Mouse (Mus musculus): ENCODE measurements around the gene Vmn1r77. TPM values are rescaled to one million over a fixed set of nuclear protein-coding genes. Genes with fewer than 3 reads are reported as not detected.

The Vmn1r77 gene
- not detected in 2 replicates for polyA plus RNA-seq (2012; rRNA removed)

GRCm38 (mm10) chr7:12036452-12036851 is at the start of gene Vmn1r77:
TSS of gene Vmn1r77 (plus strand) at chr7:12036752.

Other genes starting within 250 kb of the Vmn1r77 start
- gene Vmn1r74, start 202.8 kb upstream of the Vmn1r77 start, polyA plus RNA-seq (2012; rRNA removed), result not detected in 2 replicates
- gene Vmn1r75, start 162.1 kb upstream of the Vmn1r77 start, polyA plus RNA-seq (2012; rRNA removed), result not detected in 2 replicates
- not detected in 2 replicates for gene Vmn1r76, start 98.5 kb upstream of the Vmn1r77 start, polyA plus RNA-seq (2012; rRNA removed)
- not detected in 2 replicates for gene Vmn1r78, start 113.5 kb downstream of the Vmn1r77 start, polyA plus RNA-seq (2012; rRNA removed)
- not detected in 2 replicates for gene Vmn1r79, start 134.5 kb downstream of the Vmn1r77 start, polyA plus RNA-seq (2012; rRNA removed)
- not detected in 2 replicates for gene Vmn1r80, start 152.5 kb downstream of the Vmn1r77 start, polyA plus RNA-seq (2012; rRNA removed)
- not detected in 2 replicates for gene Vmn1r81, start 231.5 kb downstream of the Vmn1r77 start, polyA plus RNA-seq (2012; rRNA removed)

Measured in liver, embryonic 14 days (tissue).